Mouse (Mus musculus) ovary, postnatal 10 days (tissue): Measurements from ENCODE around the gene Plk3.

Source experiments
- DNase-seq: peaks from one replicate; pipeline ENCODE4 v3.0.0; 2022; ENCODE audit warnings: low spot score

Gene Plk3

DNA sequence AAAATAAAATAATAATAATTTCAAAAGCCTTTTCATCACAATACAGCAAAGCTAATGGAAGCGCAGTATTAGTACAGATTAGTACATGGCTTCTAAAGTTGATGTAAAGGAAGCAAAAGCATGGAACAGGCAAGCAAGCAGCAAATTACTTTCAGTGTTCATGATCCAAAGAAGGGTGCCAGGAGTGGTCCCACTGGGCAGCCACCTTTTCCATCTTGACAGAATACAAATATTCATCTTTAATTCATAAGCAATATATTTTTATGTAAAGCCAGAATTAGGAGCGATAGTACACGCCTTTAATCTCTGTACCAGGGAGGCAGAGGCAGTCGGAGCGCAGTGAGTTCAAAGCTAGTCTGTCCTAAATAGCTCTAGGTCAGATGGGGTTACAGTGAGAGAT, 14.1 kb downstream of the Plk3 start:
- DNase-seq = no peak

DNA sequence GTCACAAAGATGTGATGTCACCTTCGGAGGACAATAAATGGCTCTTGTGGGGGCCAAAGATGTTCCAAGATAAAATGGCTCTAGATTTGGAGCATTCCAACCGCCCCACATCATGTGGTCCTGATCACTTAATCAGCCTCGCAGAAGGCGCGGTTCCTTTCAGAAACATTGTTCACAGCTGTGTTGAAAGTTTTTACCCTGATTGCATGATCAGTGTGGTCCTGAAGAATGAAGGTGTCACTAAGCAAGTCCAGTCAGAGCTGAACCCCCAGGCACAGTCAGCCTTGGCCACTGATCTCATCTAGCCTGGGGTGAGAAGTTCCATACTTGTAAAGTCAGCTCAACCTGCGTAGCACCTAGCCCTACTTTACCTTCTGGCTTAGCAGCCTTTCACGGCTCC, 15.8 kb downstream of the Plk3 start:
- DNase-seq = no peak

DNA sequence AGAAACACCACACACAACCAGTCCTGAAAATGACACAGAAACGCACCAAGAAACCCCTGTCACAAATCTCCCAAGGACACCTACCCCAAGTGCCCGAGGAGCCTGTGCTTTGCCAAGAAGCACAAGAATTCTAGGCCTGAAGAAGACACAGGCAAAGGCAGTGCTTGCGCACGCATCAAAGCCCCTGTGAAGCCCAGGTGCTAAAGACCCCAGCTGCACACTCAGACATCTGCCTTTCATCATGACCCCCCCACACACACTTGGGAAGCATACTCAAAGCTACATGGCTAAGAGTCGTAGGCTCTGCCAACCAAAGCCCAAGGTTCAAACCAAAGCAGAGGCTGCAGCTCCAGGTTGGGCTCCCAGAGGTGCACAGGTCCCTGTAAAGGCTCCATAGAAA, 18.2 kb downstream of the Plk3 start:
- no peak for DNase-seq

- no peak for DNase-seq
These were observed 20.5 kb downstream of the Plk3 start for GRCm38 (mm10) chr4:117113237-117113636.

GRCm38 (mm10) chr4:117110985-117111384, 22.8 kb downstream of the Plk3 start:
- DNase-seq = no peak

- DNase-seq = no peak
These were observed 23.5 kb downstream of the Plk3 start for GRCm38 (mm10) chr4:117110249-117110648.

DNA sequence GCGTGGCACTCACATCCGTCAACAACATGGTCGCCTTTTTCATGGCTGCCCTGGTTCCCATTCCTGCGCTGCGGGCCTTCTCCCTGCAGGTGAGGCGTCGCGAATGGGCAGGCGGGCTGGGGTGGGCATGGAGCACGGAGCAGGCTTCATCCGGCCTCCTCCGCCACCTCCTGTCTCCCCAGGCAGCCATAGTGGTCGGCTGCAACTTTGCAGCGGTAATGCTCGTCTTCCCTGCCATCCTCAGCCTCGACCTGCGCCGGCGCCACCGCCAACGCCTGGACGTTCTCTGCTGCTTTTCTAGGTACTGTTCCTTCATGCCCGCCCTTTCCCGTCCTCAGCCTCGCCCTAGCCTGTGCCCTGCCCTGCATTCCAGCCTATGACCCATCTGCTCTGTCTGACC, 24.4 kb downstream of the Plk3 start:
- no peak for DNase-seq

GRCm38 (mm10) chr4:117108524-117108849, 25.3 kb downstream of the Plk3 start:
- no peak for DNase-seq

- DNase-seq = no peak
These were observed 25.8 kb downstream of the Plk3 start for GRCm38 (mm10) chr4:117107813-117108523.

DNA sequence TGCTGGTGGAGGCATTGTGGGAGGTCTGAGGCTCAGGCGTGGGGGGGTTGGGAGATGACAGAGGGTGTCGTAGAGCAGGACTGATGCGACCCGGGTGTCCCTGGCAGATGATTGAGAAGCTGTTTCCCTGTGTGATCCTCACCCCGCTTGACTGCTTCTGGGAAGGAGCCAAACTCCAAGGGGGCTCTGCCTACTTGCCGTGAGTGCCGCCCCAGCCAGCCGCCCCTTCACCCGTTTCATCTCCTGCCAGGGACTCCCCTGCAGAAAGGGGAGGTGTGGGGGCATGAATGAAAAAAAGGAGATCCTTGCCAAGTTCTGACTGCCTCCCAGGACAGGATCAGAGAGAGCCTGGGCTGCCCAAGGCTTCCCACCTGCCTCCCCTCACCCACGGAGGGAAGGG, 28.6 kb downstream of the Plk3 start:
- no peak for DNase-seq

GRCm38 (mm10) chr4:117104672-117105071, 29.1 kb downstream of the Plk3 start:
- DNase-seq = no peak

DNA sequence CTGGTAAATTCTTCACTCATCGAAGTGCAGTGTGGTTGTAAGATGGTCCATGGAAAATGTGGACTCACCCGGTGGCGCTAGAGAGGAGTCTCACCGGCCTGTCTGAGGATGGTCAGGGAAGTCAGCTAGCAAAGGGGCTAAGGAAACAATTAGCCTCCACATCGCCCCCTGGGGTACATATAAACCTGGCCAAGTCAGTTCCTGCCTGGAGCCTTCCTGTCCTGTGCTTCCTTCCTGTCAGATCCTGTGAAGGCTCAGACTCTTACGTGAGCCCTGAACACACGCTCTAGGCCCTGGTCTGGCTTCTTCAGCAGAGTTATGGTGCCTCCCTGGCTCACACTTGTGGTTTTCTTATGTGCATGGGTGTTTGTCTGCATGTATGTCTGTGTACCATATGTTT, 32.5 kb downstream of the Plk3 start:
- DNase-seq = no peak

- DNase-seq = no peak
These were observed 33.7 kb downstream of the Plk3 start for GRCm38 (mm10) chr4:117100036-117100435.

GRCm38 (mm10) chr4:117098764-117099036, 35.1 kb downstream of the Plk3 start:
- DNase-seq = no peak

- no peak for DNase-seq
These were observed 35.6 kb downstream of the Plk3 start for GRCm38 (mm10) chr4:117097969-117098763.

- DNase-seq = no peak
These were observed 37.1 kb downstream of the Plk3 start for GRCm38 (mm10) chr4:117096666-117097065.

GRCm38 (mm10) chr4:117095551-117096452, 38.0 kb downstream of the Plk3 start, which contains the start of gene Ptch2:
Gene Ptch2 (plus strand): TSS chr4:117096075.
- peak; percentile 66 for DNase-seq

DNA sequence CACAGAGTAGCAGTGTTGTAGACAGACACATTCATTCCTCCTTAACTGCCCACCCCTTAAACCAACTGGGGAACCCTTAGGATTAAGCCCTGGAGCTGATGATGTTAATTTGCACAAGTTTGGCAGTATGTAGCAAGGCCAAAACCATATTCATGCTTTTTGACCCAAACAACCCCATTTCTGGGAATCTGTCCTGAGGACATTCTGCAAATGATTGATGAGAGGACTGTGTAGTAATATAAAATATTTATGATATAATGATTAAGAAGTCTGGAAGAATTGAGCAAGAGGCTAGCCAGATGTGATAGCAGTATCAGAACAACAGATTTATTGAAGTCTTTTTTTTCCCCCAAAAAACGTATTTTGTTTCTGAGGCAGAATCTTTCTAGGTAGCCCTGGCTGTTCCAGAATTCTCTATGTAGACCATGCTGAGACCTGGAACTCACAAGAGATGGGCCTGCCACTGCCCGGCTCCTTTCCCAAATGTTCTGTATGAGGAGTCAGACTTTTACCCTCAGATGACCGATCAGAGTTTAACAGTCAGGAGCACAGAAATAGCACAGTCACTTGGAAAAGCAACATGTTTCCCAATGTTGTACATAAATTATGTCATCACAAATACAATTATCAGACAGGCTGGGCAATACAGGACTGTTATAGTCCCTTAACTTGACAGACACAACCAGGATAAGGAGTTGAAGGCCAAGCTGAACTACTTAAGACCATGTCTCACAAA, 39.0 kb downstream of the Plk3 start:
- no peak for DNase-seq

GRCm38 (mm10) chr4:117090586-117090985, 43.2 kb downstream of the Plk3 start:
- no peak for DNase-seq

DNA sequence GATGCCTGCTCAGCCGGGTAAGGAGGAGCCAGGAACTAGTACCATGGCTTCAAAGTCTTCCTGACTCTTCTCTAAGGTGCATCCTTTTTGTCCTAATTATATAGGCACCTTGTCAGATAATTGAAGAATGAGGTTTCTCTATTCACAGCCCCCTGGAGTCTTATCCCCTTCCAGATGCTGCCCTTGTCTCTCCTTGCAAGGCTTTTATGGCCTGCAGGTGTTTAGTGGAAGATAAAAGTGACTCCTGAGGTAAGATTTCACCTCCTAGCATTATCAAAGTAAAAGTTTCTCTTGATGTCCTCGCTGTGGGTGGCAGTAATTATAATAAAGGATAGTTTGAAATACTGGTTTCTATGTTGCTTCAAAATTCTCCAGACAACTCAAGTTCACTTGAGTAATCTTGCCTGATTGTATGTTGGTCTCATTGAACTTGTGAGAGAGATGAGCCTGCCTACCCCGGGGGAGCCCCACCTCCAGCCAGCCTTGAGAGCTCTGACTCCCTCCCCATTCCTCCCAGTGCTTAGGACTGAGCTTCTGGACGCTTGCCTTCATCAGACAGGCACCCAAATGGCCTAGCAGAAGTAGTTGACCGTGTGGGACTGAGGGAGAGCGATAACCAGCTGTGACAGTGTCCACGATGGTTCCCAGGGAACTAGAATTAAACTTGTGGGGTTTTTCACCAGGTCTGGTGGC, 45.7 kb downstream of the Plk3 start:
- no peak for DNase-seq
